Mouse (Mus musculus): Measurements from ENCODE around the gene Lcorl. TPM values are rescaled to one million over a fixed set of nuclear protein-coding genes. Genes with fewer than 3 reads are reported as not detected.

Gene Lcorl
- polyA plus RNA-seq (2012; rRNA removed) = 1.8 and 2.2 TPM in 2 replicates

GRCm38 (mm10) chr5:45857254-45858011 lies at the start of gene Lcorl:
Lcorl (minus strand) TSS chr5:45857615.

DNA sequence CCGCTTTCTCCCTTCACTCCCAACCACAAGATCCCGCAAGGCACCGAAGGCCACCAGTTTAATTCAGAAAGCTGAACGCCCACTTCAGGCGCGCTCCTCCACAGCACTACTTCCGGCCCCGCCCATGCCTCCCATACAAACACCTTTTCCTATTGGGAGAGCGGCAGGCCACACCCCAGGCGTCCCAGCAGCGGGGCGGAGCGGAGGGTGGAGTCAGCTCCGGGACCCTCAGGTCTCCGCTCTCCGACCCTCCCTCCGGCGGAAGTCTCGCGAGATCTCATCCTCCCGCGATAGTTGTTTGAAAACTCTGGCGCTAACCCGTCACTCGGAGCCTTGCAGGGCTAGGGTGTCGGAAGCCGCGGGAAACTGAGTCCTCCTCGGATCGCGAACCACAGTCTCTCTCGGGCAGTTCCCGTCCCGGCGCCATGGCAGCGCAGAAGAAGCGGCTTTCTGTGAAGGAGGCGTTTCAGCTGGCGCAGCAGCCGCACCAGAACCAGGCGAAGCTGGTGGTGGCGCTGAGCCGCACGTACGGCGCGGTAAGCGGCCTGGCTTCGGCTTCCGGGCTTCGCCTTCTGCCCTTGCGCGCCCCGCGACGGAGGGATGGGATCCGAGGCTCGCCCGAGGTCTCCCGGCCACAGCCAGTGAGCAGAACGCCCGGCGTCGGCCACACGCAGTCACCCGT lies 187.7 kb downstream of the Lcorl start, which contains the start of gene Ncapg:
Ncapg (plus strand) TSS at position 322 of the 682 bp plus-strand sequence.

Other genes with a start within 250 kb of the Lcorl start
- 0.02 and 0.03 TPM in 2 replicates for gene Fam184b, start 218.0 kb downstream of the Lcorl start, polyA plus RNA-seq (2012; rRNA removed)
- 31.0 and 32.5 TPM in 2 replicates for gene Ncapg, start 187.7 kb downstream of the Lcorl start, polyA plus RNA-seq (2012; rRNA removed)